Mouse (Mus musculus): ENCODE measurements around the gene Psd. TPM values are rescaled to one million over a fixed set of nuclear protein-coding genes. Genes with fewer than 3 reads are reported as not detected.

The Psd gene
- total RNA-seq, 2 experiments from 2014 or later: 701 to 730 TPM

- DNase-seq (ENCODE audit: low spot score in 2 of 2): peak; percentile 84 to 91
These were observed 18.1 kb downstream of the Psd start for GRCm38 (mm10) chr19:46308706-46309435.

- DNase-seq (ENCODE audit: low spot score in 2 of 2): no peak
These were observed 18.7 kb downstream of the Psd start for GRCm38 (mm10) chr19:46308303-46308702.

GRCm38 (mm10) chr19:46307781-46308180 lies 19.2 kb downstream of the Psd start:
- DNase-seq (ENCODE audit: low spot score in 2 of 2): no peak

GRCm38 (mm10) chr19:46306751-46307289 lies 20.1 kb downstream of the Psd start:
- no peak for DNase-seq (ENCODE audit: low spot score in 2 of 2)

- no peak for DNase-seq (ENCODE audit: low spot score in 2 of 2)
These were observed 20.7 kb downstream of the Psd start for GRCm38 (mm10) chr19:46306268-46306610.

DNA sequence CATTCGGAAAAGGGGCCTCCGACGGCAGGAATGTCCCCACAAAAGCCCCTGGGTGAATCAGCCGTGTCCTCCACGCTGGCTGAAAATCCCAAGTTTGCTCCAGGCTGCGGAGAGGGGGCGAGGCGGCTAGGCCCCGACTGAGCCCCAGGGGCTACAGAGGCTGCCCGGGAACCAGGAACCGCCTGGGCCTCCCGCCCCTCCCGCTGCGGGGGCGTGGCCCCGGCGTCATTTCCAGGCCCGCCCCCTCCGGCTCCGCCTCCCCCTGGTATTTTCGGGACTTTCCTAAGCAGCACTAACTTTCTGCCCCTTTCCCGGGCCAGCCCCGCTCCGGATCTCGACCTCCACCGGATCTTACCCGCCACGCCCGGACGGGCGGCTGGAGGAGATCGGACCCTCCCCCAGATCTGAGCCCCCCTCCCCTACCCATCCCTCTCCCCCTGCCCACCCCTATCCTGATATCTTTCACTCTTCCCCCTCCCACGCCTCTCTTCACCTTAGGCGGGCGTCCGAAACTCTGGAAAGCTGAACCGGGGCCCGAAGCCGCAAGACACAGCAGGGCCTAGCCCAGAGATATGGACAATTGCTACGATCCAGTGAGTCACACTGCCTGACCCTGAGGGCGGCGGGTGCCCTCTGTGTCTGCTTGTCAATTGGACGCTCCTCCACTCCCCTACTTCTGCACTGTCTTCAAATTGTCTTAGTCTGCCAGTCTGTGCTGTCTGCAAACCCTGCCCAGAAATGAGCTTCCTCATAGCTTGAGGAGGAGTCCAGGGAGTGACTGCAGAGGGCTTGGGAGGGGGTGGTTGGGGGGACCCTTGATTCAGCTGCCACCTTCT lies 21.3 kb downstream of the Psd start:
- DNase-seq (ENCODE audit: low spot score in 2 of 2): peak; percentile 54 to 72

DNA sequence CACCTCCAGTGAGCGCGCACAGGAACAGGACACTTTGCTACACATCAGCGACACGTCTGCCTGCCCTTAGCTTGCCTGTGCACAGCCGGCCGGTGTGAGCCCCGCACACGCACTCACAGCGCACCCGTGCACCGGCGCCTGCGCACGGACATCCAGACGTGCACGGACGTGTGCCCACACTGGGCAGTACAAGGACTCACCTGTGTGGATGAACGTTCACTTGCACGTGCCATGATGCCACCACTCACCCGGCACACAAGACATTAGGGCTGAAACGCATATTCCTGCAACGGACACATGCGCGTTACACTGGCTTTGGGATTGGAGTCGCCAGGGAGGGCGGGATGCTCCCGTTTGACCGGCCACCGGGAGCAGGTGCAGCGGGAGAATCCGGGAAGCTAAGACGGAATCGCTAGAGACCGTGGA lies 22.0 kb downstream of the Psd start:
- no peak for DNase-seq (ENCODE audit: low spot score in 2 of 2)

- DNase-seq (ENCODE audit: low spot score in 2 of 2): peak; percentile 83 to 86
These were observed 22.6 kb downstream of the Psd start, which contains the start of gene Nfkb2 for GRCm38 (mm10) chr19:46304216-46304841. Gene Nfkb2, plus strand, starts transcription at chr19:46304320.

GRCm38 (mm10) chr19:46303251-46304215 lies 23.4 kb downstream of the Psd start:
- DNase-seq (ENCODE audit: low spot score in 2 of 2): no peak

DNA sequence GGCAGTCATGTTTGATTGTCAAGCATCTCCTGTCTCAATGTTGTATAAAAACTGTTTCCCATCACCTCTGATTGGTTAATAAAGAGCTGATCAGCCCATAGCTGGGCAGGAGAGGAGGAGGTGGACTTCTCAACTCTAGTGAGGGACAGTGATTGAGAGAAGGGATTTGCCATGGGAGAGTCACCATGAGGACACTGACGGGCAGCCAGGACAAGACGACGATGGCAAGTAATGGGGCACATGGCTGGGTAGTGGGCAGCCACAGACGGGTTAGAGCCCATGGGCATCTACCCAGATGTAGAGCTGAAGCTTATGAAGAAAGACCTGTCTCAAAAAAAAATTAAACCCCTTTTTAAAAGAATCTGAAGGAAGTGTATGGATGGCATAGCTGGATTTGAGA lies 24.4 kb downstream of the Psd start:
- no peak for DNase-seq (ENCODE audit: low spot score in 2 of 2)

GRCm38 (mm10) chr19:46300294-46301045 lies 26.5 kb downstream of the Psd start:
- no peak for DNase-seq (ENCODE audit: low spot score in 2 of 2)

DNA sequence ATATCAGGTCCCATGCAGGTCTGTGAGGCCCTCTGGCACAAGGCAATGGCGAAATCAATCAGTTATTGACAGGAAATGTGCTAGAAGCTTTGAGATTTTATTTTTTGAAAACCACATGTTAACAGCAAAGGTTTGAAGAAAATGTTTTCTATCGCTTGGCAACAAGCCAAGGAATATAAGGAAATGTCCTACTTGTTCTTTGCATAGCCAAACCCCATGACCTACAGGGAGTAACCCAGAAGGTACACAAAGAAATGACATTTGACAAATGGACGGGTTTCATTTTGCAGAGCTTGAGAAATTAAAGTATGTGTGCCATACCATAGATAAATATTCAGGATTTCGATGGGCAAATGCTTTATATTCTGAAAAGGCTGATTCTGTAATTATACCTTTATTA lies 30.0 kb downstream of the Psd start:
- DNase-seq (ENCODE audit: low spot score in 2 of 2): no peak

- DNase-seq (ENCODE audit: low spot score in 2 of 2): no peak
These were observed 36.3 kb downstream of the Psd start for GRCm38 (mm10) chr19:46290535-46291105.

DNA sequence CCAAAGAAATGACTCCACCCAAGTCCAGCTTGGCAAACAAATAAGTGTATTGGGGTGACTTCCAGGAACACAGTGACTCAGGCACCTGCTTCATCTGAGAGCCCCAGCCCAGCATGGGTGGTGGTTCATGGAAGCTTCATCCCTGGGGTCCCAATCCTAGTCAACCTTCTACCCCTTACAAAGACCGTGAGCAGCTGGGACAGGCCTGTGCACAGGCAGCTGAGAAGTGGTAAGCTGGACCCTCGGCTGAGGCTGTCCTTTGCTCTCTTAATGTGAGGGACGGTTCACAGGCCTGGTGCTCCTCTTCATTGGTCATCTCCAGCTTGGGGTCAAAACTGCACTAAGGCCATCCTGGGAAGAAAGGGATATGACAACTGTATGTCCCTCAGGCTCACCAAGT lies 39.4 kb downstream of the Psd start:
- DNase-seq (ENCODE audit: low spot score in 2 of 2): no peak

GRCm38 (mm10) chr19:46286926-46287325 lies 40.0 kb downstream of the Psd start:
- DNase-seq (ENCODE audit: low spot score in 2 of 2): no peak

GRCm38 (mm10) chr19:46286047-46286446 lies 40.9 kb downstream of the Psd start:
- no peak for DNase-seq (ENCODE audit: low spot score in 2 of 2)

- DNase-seq (ENCODE audit: low spot score in 2 of 2): no peak
These were observed 41.3 kb downstream of the Psd start for GRCm38 (mm10) chr19:46285631-46286030.

GRCm38 (mm10) chr19:46284686-46285085 lies 42.3 kb downstream of the Psd start:
- DNase-seq (ENCODE audit: low spot score in 2 of 2): no peak

GRCm38 (mm10) chr19:46282081-46282849 lies 44.7 kb downstream of the Psd start:
- no peak for DNase-seq (ENCODE audit: low spot score in 2 of 2)
